Mouse (Mus musculus): ENCODE results near the gene Adamts4.

DNA sequence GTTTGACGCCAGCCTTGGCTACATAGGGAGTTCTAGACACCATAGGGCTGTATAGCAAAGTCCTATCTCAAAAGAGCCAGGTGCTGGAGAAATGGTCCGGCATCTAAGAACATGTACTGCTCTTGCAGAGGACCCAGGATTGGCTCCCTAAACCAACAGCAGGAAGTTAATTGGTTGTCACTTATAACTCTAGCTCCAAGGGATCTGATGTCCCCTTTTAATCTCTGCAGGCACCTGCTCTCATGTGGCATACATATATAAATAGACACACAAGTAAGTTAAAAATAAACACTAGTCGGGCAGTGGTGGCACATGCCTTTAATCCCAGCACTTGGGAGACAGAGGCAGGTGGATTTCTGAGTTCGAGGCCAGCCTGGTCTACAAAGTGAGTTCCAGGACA, 14.4 kb upstream of the Adamts4 start:
- TF ChIP-seq CTCF (IDR thresholded peaks at IDR 0.05; ENCODE audit: insufficient read depth, low read depth, low read length): no peak
- TF ChIP-seq POLR2A (IDR thresholded peaks at IDR 0.05; ENCODE audit: insufficient read depth, low read depth, low read length): no peak
